Mouse (Mus musculus) ES-E14 (cell line): ENCODE measurements around the gene Sfn.

Experiments
- CHD2 ChIP-seq: IDR thresholded peaks from 2 replicates; pipeline ENCODE4 v1.6.1; 2014; ENCODE audit warnings: mild to moderate bottlenecking, low read depth, low read length, inconsistent platforms
- HCFC1 ChIP-seq: IDR thresholded peaks from 2 replicates; pipeline ENCODE4 v1.6.1; 2012; ENCODE audit warnings: low read length, inconsistent platforms, borderline replicate concordance; ENCODE audit not compliant: insufficient read depth
- MAFK ChIP-seq: IDR thresholded peaks from 2 replicates; pipeline ENCODE4 v1.6.1; 2014; ENCODE audit warnings: mild to moderate bottlenecking, low read depth, low read length, inconsistent platforms; ENCODE audit not compliant: insufficient read depth
- ZC3H11A ChIP-seq: IDR thresholded peaks from 2 replicates; pipeline ENCODE4 v1.6.1; 2012; ENCODE audit warnings: low read depth, mild to moderate bottlenecking, inconsistent platforms, low read length, borderline replicate concordance
- ZNF384 ChIP-seq: IDR thresholded peaks from 2 replicates; pipeline ENCODE4 v1.6.1; 2012; ENCODE audit warnings: low read depth, low read length, inconsistent platforms

GRCm38 (mm10) chr4:133628517-133628916 is 26.5 kb upstream of the Sfn start:
- TF ChIP-seq ZNF384 (no peak), CHD2 (no peak), ZC3H11A (no peak), HCFC1 (no peak), MAFK (no peak)
